Mouse (Mus musculus) cerebral cortex, adult 2 months (tissue): ENCODE measurements around the gene Gm28051.

Source experiments
- WGBS: fragments of 180-500 bp; shearing (Covaris S2); methylation state at CpG from one replicate; pipeline ENCODE4 v1.1.7; 2018; 5-methylcytosine and 5-hydroxymethylcytosine counted together

Gene Gm28051

DNA sequence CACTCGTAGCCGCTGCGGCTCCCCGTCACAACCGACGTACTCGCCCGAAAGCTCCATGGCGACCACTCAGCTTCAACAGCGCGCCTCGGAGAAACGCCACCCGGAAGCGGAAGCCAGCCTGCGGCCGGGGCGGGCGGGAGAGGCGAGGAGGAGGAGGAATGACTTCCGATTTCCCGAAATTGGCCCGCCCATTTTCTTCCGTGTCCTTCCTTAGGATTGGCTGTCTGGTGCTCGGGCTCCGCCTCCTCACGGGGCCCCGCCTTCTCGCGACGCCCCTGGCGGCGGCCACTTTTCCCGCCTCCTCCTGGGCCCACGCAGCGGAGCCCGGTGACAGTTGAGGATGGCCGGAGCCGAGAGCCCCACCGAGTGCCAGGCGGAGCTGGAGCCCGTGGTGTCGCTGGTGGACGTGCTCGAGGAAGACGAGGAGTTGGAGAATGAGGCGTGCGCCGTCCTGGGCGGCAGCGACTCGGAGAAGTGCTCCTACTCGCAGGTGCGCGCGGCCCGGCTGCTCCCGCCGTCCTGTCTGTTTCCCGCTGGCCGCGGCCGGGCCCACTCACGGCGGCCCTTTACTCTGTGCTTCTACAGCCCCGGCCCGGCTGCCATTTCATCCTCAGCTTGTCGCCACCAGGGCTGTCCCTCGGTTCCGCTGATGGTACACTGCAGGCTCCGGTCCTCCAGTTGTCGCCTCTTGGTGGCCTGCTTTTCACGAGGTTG lies at the start of gene Gm28051, which contains the start of the genes Gon7 and Ubr7:
Gene Gm28051, minus strand, starts transcription at position 77 of the 714 bp plus-strand sequence.
Gene Gon7, minus strand, starts transcription at position 115 of the 714 bp plus-strand sequence.
Gene Ubr7, plus strand, starts transcription at position 279 of the 714 bp plus-strand sequence.
- WGBS = under 1% methylated on average over 73 of the region's 73 CpGs

DNA sequence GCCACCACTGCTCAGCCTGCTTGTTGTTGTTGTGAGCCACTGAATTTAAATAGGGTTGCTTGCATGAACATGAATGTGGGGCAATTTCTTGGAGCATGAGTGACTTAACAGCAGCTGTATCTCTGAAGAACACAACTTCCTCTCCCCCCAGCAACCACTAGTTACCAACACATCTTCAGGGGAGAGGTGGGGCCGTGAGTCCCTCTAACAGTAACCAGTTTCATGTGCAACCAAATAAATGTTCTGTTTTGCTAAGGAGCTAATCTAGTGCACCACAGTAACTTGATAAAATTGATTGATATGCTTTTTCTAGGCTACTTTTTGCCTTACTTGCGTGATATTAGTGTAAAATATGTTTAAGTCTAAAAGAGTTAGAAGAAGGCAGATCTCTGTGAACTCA lies 42.0 kb upstream of the Gm28051 start:
- 98% methylated on average over 2 of the region's 2 CpGs for WGBS

DNA sequence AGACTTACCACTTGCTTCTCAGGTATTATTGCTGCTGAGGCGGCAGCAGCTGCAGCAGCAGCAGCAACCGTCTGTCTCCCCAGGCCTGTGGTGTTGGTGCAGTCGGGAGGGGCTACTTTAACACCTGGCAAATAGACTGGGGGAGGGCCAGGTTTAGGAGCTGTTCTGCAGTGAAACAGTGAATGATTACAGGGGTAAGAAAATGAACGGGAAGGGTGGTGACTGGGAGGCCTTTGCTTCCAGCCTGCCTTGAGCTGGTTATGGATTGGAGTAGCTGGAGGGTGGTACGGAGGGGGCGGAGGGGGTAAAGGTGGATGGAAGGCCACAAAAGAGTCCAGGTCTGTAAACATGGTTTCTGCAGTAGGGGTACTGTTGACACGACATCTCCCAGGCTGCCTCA lies 30.4 kb upstream of the Gm28051 start:
- WGBS = 90% methylated on average over 7 of the region's 7 CpGs

DNA sequence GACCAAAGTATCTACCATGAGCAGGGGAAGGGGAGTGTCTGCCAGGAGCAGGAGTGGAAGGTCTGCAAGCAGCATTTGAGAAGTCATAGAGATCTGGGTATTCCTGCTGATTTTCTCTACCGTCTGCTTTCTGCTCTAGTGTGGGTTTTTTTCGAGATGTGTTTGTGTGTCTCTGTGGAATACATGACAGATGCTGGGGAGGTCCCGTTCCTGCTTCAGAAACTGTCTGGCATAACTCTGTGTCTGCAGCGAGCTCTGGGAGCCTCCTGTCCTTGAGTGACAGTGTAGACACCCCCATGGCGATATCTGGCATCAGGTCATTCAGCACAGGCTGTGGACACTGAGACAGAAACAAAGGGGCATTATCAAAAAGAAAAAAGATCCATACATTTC lies 28.0 kb upstream of the Gm28051 start:
- WGBS = 38% methylated on average over 5 of the region's 5 CpGs

DNA sequence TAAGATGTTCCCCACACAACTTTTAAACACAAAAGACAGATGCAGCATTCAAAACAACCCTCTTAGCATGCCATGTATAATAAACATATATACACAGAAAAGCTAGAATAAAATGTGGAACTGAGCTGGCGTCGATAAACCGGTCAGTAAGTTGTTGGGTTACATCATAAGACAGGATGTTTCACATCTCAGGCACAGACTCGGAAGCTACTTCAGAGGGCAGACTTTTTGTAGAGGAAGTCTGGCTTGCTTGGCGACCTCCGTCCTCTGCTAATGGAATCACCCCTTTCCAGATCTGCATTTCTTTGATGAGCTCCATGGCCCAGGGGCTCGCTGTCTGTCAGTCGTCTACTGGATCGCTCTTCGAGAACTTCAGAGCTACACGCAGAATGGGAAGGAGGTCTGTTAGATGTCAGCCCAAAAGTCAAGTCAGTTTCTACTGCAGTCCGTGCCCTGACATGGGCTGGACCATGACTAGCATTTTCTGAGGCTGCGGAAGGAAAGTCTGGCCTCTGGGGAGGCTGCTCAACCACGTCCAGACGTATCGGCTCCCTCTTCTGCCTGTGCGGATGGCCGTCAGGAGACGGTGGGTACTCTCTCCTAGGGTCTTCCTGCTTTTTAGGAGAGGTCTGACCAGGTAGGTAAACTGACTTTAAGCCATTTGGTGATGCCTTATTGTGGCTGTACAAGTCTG lies 27.5 kb upstream of the Gm28051 start:
- WGBS = 84% methylated on average over 19 of the region's 19 CpGs

DNA sequence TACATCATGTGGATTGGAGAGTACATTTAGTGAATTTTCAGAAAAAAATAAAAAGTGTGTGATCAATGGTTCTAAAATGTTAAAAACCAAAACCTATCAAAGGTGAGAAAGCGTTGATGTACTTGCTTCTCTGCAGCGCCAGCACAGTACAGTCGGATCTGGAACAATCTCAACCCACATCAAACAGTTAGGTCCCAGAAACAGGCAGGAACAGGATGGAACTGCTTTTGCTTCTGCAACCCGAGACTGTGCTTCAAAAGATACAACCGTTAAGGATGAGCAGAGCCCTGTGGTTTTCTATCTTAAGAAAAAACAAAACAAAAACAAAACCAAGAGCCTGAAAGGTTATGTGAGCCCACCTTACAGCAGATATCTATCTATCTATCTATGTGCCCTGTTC lies 25.3 kb upstream of the Gm28051 start:
- whole genome bisulfite sequencing = 77% methylated on average over 5 of the region's 5 CpGs

DNA sequence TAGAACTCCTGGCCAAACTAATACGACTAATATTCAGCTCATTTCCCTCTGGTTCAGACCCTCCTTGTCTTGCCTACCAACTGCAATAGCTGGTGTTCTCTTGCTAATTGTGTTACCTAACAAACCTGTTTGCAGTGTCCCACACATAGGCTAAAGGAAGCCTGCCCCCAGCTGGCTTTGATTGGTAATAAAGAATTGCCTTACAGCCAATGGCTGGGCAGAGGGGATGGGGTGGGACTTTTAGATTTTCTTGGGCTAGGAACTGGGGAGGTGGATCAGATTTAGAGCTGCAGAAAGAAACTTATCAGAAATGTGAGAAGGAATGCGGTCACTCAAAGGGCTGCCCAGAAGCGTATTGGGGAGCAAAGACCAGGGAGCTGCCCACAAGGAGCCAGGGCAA lies 21.9 kb upstream of the Gm28051 start:
- WGBS = 76% methylated on average over 3 of the region's 3 CpGs

DNA sequence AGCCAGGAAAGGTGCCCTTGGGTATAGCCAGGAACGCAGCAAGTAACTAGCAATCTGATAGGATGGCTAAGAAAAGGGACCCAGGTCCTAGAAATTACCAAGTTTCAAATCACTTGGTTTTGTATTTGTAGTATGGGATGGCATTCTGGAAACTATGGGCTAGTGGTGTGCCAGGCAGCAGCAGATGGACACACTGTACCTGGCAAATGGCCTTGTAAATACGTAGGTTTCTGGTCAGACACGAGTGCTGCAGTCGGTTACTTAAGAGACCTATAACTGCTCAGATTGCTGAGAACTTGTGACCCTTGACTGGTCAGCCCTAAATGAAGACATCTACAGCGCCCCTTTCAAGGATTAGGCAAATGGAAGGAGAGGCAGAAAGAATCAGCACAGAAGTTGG lies 20.6 kb upstream of the Gm28051 start:
- WGBS = 76% methylated on average over 5 of the region's 5 CpGs

DNA sequence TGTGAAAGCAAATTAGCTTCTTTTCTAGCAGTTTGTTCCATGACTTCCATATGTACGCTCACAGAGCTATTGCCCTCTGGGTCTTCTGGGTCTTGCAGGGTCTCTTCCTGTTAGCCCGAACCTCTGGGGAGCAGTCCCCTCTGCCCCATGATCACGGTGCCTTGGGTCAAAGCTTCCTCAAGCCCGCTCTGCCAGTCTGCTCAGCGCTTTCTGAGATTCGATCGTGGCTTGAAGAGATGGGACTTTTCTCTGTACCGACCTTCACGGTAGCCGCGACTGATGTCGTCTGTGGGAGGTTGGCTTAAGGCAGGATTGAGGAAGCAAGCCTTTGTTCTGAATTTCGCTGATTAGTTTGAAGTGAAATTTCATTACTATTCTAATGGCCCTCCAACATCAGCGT lies 18.5 kb upstream of the Gm28051 start:
- WGBS = 88% methylated on average over 14 of the region's 14 CpGs

DNA sequence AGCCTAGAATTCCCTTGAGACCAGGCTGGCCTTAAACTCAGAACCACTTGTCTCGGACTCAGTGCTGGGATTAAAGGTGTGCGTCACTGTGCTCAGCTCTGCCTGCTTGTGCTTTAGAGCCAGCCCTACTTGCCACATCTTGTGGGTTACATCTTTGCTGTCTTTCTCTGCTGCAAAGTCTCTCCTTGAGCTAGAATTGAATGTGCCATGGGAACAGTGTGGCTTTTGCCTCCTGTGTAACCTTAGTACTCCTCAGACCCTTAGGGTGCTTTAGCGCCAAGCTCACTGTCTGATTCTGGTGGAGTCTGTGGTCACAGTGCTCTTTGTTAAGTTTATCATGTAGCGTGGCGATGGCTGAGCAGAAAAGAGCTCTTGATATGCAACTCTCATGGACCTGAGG lies 15.1 kb upstream of the Gm28051 start:
- 96% methylated on average over 5 of the region's 5 CpGs for WGBS

DNA sequence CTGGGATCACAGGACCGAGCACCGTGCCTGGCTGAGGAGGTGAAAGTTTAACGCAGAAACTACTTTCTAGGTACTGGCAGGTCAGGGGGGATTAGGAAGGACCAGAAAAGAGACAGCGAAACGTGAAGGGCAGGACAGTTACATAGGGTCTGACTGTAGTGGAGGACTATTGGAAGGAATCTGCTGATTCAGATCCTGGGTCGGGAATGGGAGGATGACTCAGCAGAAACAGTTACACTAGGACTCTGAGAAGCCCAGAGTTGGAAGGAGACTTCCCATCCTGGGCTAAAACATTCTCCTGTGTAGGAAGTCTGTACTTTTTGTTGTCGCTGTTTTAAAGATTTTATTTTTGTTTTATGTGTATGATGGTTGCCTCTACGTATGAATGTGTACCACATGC lies 14.0 kb upstream of the Gm28051 start:
- 93% methylated on average over 8 of the region's 8 CpGs for WGBS

DNA sequence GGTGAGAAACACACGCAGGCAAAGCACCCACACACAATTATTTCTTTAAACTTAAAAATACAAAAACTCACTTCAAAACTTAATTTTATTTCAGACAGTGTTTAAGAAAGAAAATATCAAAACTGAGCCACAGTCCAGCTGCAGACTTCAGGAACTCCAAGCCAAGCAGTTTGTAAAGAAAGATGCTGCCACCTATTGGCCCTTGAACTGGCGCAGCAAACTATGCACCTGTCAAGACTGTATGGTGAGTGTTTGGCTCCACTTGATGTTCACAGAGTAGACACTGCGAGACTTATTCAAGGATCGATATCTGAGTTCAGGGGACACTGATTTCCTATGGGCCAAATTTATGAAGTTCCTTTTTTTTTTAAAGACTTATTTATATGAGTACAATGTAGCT lies 11.4 kb upstream of the Gm28051 start:
- 92% methylated on average over 4 of the region's 4 CpGs for WGBS

DNA sequence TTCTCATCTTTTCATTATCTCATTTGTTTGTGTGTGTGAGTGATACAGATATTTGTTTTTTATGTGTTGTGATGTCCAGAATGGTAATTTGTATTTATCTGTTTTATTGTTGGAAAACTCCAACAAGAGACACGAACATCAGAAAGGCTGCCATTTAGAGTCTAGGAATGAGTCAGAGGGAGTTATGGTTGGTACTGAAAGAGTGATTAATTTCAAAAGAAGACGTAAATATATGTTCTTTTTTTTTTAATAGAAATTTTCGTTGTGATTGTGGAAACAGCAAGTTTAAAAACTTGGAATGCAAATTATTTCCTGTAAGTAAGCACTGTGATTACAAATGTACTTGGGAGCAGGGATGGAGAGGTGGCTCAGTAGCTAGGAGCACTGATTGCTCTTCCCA lies 4.1 kb upstream of the Gm28051 start:
- WGBS = 71% methylated on average over 3 of the region's 3 CpGs

DNA sequence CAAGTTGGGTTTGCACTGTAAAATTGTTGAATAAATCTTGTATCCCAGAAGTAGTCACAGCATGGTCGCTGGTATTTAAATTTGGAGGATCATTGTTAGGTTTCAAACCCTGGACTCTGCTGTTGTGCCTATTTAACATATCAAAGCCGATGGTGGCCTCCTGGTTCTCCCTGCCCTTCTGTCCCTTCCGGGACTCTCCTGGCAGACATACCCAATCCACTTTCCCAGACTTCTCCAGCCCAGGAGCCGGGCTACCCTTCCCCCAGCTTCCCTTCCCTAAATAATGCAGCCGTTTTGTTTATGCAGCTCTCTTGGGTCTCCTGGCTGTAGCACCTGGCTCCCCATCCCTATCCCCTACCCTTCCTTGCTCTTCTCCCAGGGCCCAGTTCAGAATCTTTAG lies 1.4 kb upstream of the Gm28051 start:
- WGBS = 4% methylated on average over 5 of the region's 5 CpGs

DNA sequence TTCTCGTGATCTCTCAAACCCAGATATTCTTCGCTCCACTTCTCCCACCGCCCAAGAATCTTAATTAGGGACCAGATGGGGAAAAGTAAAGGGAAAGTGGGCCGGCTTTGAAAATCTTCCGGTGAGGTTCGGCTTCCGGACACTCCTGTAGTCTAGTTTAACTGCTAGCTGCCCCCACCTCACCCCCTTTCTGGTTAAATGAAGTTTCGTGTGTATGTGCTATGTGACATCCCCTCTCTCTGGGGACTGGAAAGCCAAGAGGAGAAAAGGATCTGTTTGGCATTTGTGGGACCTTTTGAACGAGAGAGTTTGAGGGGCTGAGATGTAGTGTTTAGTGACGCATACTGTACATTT lies 815 bp upstream of the Gm28051 start, which contains the start of gene Gm20604:
Gene Gm20604, minus strand, starts transcription at position 270 of the 354 bp plus-strand sequence.
- WGBS = under 1% methylated on average over 10 of the region's 10 CpGs

DNA sequence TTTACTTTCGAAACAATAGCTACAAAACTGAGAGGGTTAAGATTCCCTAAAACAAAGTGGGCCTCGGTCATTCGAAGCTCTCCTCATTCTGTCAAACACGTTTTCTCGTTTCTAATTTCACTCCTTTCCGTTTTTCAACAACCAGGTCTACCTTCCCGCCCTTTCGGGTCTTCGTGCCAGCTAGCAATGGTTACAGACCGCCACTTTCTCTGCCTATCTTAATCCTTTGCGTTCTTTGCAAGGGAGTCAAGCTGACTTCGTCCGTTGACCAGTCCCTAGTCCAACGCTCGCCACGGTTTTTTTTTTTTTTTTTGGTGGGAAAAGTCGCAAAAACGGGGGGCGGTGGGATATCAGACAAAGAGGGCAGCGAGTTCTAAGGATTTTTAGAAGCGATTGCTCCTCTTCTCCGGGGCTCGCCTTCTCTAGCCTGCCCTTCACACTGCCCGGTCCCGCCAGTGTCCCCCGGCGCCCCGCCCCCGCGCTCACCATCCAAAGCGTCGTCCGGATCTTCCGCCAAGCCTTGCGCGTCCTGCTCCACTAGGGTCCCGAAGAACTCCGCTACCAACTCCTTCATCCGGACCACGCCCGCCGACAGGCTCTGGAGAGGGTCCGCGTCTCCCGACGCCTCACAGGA lies 393 bp downstream of the Gm28051 start:
- 2% methylated on average over 46 of the region's 46 CpGs for WGBS

DNA sequence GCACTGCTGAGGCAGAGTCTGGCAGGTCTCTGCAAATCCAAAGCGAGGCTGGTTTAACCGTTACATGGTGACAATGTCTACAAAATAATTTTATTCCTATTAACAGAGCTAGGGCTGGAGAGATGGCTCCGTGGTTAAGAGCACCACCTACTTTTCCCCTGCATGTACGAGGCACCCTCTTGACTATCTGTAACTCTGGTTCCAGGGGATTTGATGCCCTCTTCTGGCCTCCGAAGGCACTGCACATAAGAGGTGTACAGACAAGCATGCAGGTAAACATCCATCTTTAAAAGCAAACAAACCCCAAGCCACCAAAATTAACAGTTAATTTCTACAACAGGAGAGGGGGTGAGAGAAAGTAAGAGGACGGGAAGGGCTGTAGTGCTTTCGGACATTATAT lies 1.3 kb downstream of the Gm28051 start:
- 80% methylated on average over 7 of the region's 7 CpGs for WGBS

DNA sequence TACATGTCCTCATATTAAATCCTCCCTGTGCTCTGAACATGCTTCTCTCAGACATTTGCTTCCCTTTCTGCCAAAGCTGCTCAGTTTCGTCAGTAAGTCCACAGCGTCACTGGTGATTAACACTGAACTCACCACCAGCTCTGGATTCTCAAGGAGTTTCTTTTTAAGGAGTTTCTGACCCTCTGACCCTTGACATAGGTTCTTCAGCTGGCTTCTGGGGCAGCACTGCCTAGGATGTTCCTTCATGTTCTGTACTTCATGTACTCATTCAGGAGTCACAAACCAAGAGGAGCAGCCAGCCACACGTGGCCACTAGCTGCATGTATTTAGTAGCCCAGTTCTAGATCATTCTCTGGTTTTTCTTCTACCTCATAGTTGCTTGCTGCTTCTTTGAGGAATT lies 9.3 kb downstream of the Gm28051 start:
- WGBS = 63% methylated on average over 3 of the region's 3 CpGs

DNA sequence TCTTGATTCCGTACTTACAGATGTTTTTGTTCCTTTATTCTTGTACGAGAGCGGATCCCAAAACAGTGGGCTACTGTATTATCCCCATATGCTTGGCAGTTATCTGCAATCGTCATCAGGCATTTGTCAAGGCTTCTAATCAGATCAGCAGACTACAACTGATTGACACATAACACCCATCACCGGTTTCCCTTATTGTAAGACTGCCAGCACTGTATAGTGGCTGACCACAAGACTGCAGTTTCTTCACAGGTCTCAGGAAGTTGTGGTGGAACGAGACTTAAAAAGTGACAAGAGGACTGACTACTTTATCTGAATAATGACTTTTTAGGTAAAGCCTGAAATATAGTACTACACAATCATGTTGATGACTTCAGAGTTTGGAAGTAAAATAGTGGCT lies 12.7 kb downstream of the Gm28051 start:
- 36% methylated on average over 6 of the region's 6 CpGs for WGBS

DNA sequence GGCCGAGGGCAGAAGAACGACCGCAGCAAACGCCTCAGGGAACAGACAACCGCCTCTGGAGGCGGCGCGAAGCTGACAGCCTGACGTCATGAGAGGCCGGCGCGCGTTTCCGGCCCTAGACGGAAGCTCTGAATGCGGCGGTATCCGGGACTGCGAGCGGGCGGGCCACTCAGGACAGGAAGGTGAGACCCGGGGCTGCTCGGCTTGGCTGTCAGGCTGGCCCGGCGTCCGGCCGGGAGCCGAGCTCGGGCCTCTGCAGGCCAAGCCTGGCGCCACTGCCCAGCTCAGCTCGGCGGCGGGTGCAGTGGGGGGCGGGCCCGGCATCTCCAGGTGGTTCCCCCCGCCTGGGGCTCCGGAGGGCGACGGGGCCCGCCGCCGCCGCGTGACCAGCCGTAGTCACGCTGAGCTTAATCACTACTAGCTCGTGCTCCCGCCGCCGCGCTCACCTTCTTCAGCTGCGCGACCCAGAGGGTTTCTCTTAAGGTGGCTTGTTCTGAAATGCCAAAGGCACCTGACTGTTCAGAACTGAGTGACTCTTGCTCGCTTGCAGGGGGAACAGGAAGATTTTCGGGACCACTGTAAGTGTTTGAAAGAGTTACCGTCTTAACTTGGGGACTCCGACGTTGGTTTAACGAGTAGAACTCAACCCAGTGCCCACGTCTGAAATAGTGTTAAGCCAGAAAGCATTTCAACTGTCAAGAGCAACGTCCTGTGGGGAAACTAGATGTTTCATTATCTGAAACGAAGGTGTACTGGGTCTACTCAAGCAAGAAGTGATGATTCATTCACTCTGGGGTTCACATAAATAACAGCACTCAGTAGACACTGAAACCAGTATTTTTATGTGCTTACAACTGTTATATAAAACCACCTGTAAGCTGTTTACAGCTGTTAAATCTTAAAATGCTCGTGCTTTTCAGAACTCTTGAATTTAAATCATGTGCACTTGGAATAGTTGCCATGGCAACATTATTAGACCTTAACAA lies 13.7 kb downstream of the Gm28051 start, which contains the start of the genes Moap1 and Tmem251:
Gene Moap1, minus strand, starts transcription at position 73 of the 986 bp plus-strand sequence.
Gene Tmem251, plus strand, starts transcription at position 174 of the 986 bp plus-strand sequence.
- under 1% methylated on average over 61 of the region's 63 CpGs for WGBS

DNA sequence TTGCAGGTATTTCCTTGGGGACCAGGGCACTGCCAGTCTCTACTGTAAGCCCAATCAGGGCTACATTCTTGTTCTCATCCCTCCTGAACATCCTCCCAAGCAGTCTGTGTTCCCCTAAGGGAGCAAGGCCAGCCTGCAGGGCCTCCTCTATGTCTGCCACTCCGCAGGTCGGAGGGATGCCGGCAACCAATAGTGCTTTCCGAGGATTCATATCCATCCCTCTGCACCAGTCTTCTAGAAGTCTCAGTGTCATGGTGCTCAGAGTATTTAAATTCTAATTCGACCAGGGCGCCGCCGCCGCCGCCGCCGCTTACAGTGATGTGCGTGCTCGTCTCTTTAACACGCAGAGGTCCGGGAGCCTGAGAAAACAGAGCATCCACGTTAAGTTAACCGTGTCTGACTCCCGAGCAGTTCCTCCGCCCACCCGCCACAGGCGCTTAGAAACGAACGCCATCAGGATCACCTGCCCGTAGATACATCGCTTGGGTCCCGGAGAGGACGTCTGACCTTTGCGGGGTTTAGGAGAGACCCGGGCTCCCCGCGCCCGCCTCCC lies 14.5 kb downstream of the Gm28051 start:
- under 1% methylated on average over 33 of the region's 33 CpGs for WGBS
